Mouse (Mus musculus): ENCODE data around the gene Arhgap10. TPM values are rescaled to one million over a fixed set of nuclear protein-coding genes. Genes with fewer than 3 reads are reported as not detected.

The Arhgap10 gene
- total and polyA plus RNA-seq, 3 experiments = 13.1 to 22.8 TPM; not detected in 1

DNA sequence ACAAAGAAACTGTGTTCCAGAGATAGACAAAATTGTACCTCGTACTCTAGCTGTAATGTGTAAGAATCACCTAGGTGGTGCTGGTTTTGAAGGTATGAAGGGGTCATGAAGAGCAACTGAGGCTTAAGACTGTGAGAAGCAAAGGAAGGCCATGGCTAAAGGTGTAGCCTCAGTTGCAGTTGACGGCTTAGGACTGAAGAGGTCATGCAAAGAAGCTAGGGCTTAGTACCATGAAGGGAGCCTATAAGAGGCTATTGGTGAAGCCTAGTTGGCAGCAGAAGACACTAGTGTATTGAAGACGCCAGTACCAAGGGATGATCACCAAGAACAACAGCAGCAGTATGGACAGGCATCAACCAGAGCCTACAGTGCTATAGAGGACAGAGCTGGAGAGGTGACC, 34.7 kb upstream of the Arhgap10 start:
- Histone ChIP-seq H3K27me3 (ENCODE audit: control insufficient read depth in 1 of 2, insufficient read depth in 2 of 2, low read length in 2 of 2) (no peaks in the 10 kb centered on the region), H3K79me2 (ENCODE audit: control insufficient read depth, insufficient read depth, low read length, poor library complexity) (peaks cover 18% of the 10 kb centered on the region), H3K9ac (ENCODE audit: control insufficient read depth, low read depth, low read length, poor library complexity, severe bottlenecking) (no peak overlapping the region), H3K4me1 (ENCODE audit: control insufficient read depth in 1 of 2, insufficient read depth in 2 of 2, low read length in 2 of 2) (peaks cover 0 to 3% of the 10 kb centered on the region in 2 experiments; a peak in 1 of 4 replicates), H3K36me3 (ENCODE audit: control insufficient read depth in 1 of 2, insufficient read depth in 2 of 2, low read length in 2 of 2) (peaks cover 5 to 17% of the 10 kb centered on the region in 2 experiments), H3K4me3 (ENCODE audit: control insufficient read depth in 1 of 2, insufficient read depth in 1 of 2, low read depth in 2 of 2, low read length in 2 of 2) (no peak overlapping the region), H3K27ac (ENCODE audit: control insufficient read depth, low read depth, low read length) (no peak overlapping the region), H3K9me3 (replicated peaks; ENCODE audit: insufficient read depth, low read length) (no peaks in the 10 kb centered on the region)
- DNase-seq (ENCODE audit: low read depth, low spot score) = no peak
- TF ChIP-seq TCF12 (IDR thresholded peaks at IDR 0.05; ENCODE audit: low read depth, low read length) = no peak
- no peak for TF ChIP-seq SMC3 (IDR thresholded peaks at IDR 0.05; ENCODE audit: low read depth, low read length)
- TF ChIP-seq HCFC1 (IDR thresholded peaks at IDR 0.05; ENCODE audit: low read depth, low read length) = no peak
- no peak for TF ChIP-seq JUND (IDR thresholded peaks at IDR 0.05; ENCODE audit: low read depth, low read length)
- no peak for TF ChIP-seq E2F4 (IDR thresholded peaks at IDR 0.05; ENCODE audit: borderline replicate concordance, low read depth, low read length)
- TF ChIP-seq MAFK (IDR thresholded peaks at IDR 0.05; ENCODE audit: borderline replicate concordance, low read depth, low read length) = no peak
- TF ChIP-seq TAL1 (IDR thresholded peaks at IDR 0.05; ENCODE audit: low read length) = no peak
- no peak for TF ChIP-seq USF2 (IDR thresholded peaks at IDR 0.05; ENCODE audit: borderline replicate concordance in 1 of 2, insufficient read depth in 1 of 2, low read depth in 1 of 2, low read length in 2 of 2)
- no peak for TF ChIP-seq BHLHE40 (IDR thresholded peaks at IDR 0.05; ENCODE audit: borderline replicate concordance, low read depth, low read length)
- TF ChIP-seq POLR2A (IDR thresholded peaks at IDR 0.05; ENCODE audit: control insufficient read depth in 1 of 2, insufficient read depth in 1 of 2, low read depth in 1 of 2, low read length in 2 of 2, poor library complexity in 1 of 2) = no peak
- TF ChIP-seq POLR2AphosphoS2 (IDR thresholded peaks at IDR 0.05; ENCODE audit: low read length) = no peak
- no peak for TF ChIP-seq ETS1 (IDR thresholded peaks at IDR 0.05; ENCODE audit: low read depth, low read length)
- TF ChIP-seq POLR2AphosphoS5 (IDR thresholded peaks at IDR 0.05; ENCODE audit: borderline replicate concordance, low read depth, low read length) = no peak
- no peak for TF ChIP-seq KAT2A (conservative IDR thresholded peaks at IDR 0.05; ENCODE audit: low read depth, low read length)
- TF ChIP-seq SIN3A (IDR thresholded peaks at IDR 0.05; ENCODE audit: low read length) = no peak
- no peak for TF ChIP-seq MXI1 (IDR thresholded peaks at IDR 0.05; ENCODE audit: low read depth, low read length)

DNA sequence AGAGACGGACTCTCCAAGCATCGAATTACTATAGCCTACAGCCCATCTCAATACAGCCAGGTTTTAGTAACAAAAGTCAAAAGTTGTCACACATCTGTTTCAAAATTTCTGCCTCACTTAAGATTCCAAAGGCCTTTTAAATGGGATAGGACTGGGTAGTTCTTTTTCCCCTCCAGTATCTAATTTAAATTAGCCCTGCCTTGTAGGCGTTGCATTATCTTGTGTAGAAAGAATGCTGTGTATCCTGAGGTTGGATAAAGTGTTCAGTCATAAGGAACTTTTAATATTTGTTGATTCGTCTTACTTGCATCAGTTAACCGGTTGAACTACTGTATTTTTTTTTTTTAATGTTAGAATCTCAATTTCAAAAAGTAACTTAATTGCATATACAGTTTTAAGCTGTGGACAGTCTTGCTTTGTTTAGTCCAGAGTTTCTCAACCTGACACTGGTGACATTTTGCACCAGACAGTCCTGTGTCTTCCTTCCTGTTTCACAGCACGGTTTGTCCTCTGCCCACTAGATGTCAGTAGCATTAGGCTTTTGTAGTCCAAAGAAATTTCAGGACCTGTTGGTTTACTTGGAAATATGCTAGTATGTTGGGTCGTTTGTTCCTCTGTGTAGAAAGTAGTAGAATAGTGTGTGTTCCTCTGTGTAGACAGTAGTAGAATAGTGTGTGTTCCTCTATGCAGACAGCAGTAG, 32.3 kb upstream of the Arhgap10 start:
- H3K79me2 ChIP-seq (ENCODE audit: control insufficient read depth, insufficient read depth, low read length, poor library complexity) = peaks cover 18% of the 10 kb centered on the region
- peak overlapping the region; percentile 42 for H3K27ac ChIP-seq (ENCODE audit: control insufficient read depth, low read depth, low read length)
- H3K4me1 ChIP-seq (ENCODE audit: control insufficient read depth in 1 of 2, insufficient read depth in 2 of 2, low read length in 2 of 2) = peaks cover 5 to 8% of the 10 kb centered on the region in 2 experiments
- peak overlapping the region; percentile 85 for H3K9ac ChIP-seq (ENCODE audit: control insufficient read depth, low read depth, low read length, poor library complexity, severe bottlenecking)
- peaks cover 6 to 12% of the 10 kb centered on the region in 2 experiments for H3K36me3 ChIP-seq (ENCODE audit: control insufficient read depth in 1 of 2, insufficient read depth in 2 of 2, low read length in 2 of 2)
- DNase-seq (ENCODE audit: low read depth, low spot score) = peak; percentile 85
- peak overlapping the region; percentile 87 to 91 for H3K4me3 ChIP-seq (ENCODE audit: control insufficient read depth in 1 of 2, insufficient read depth in 1 of 2, low read depth in 2 of 2, low read length in 2 of 2)
- no peaks in the 10 kb centered on the region for H3K27me3 ChIP-seq (ENCODE audit: control insufficient read depth in 1 of 2, insufficient read depth in 2 of 2, low read length in 2 of 2)
- no peaks in the 10 kb centered on the region for H3K9me3 ChIP-seq (replicated peaks; ENCODE audit: insufficient read depth, low read length)
- TF ChIP-seq E2F4 (IDR thresholded peaks at IDR 0.05; ENCODE audit: borderline replicate concordance, low read depth, low read length) = no peak
- TF ChIP-seq MYC (IDR thresholded peaks at IDR 0.05; ENCODE audit: low read depth, low read length) = no peak
- TF ChIP-seq SMC3 (IDR thresholded peaks at IDR 0.05; ENCODE audit: low read depth, low read length) = peak; percentile 53
- peak; percentile 38; the same call in 1 of the 2 replicates for TF ChIP-seq MXI1 (IDR thresholded peaks at IDR 0.05; ENCODE audit: low read depth, low read length)
- no peak for TF ChIP-seq UBTF (IDR thresholded peaks at IDR 0.05; ENCODE audit: borderline replicate concordance, insufficient read depth, low read depth, low read length)
- TF ChIP-seq ZC3H11A (IDR thresholded peaks at IDR 0.05; ENCODE audit: low read depth, low read length) = 0 out of 2 replicates have a peak, but pooled peaks have one; percentile 31
- TF ChIP-seq RAD21 (IDR thresholded peaks at IDR 0.05; ENCODE audit: low read depth, low read length) = peak; percentile 49
- no peak for TF ChIP-seq POLR2AphosphoS5 (IDR thresholded peaks at IDR 0.05; ENCODE audit: borderline replicate concordance, low read depth, low read length)
- TF ChIP-seq TBP (IDR thresholded peaks at IDR 0.05; ENCODE audit: low read depth, low read length) = no peak
- TF ChIP-seq EP300 (IDR thresholded peaks at IDR 0.05; ENCODE audit: low read depth in 1 of 2, low read length in 2 of 2) = no peak
- no peak for TF ChIP-seq HCFC1 (IDR thresholded peaks at IDR 0.05; ENCODE audit: low read depth, low read length)
- no peak for TF ChIP-seq CHD1 (IDR thresholded peaks at IDR 0.05; ENCODE audit: low read depth, low read length)
- TF ChIP-seq NELFE (IDR thresholded peaks at IDR 0.05; ENCODE audit: low read depth, low read length) = no peak
- TF ChIP-seq JUND (IDR thresholded peaks at IDR 0.05; ENCODE audit: low read depth, low read length) = no peak
- peak; percentile 77 for TF ChIP-seq SIN3A (IDR thresholded peaks at IDR 0.05; ENCODE audit: low read length)
- no peak for TF ChIP-seq ZMIZ1 (IDR thresholded peaks at IDR 0.05; ENCODE audit: low read depth, low read length)
- no peak for TF ChIP-seq BHLHE40 (IDR thresholded peaks at IDR 0.05; ENCODE audit: borderline replicate concordance, low read depth, low read length)
- TF ChIP-seq TCF12 (IDR thresholded peaks at IDR 0.05; ENCODE audit: low read depth, low read length) = no peak
- no peak for TF ChIP-seq ZKSCAN1 (IDR thresholded peaks at IDR 0.05; ENCODE audit: low read depth, low read length)
- TF ChIP-seq MAX (IDR thresholded peaks at IDR 0.05; ENCODE audit: low read length) = no peak
- TF ChIP-seq CTCF (IDR thresholded peaks at IDR 0.05 in 2 of 3, conservative IDR thresholded peaks at IDR 0.05 in 1 of 3; ENCODE audit: control insufficient read depth in 1 of 3, insufficient read depth in 1 of 3, low read depth in 2 of 3, low read length in 3 of 3, poor library complexity in 1 of 3, severe bottlenecking in 1 of 3) = peak; percentile 47 to 76 (median 62)
- no peak for TF ChIP-seq KAT2A (conservative IDR thresholded peaks at IDR 0.05; ENCODE audit: low read depth, low read length)
- TF ChIP-seq MAZ (IDR thresholded peaks at IDR 0.05; ENCODE audit: low read depth, low read length) = no peak
